Mouse (Mus musculus) liver, embryonic 14.5 days (tissue): ENCODE measurements at regions not wholly inside any gene's neighbourhood (a gene's known extent, or its start where the extent isn't known, plus 50 kb on each side); places are given as distances from the start of the nearest gene placed in this dataset.

ENCODE experiments used
- CTCF ChIP-seq: IDR thresholded peaks from 2 replicates; pipeline ENCODE4 v1.5.1; 2016; ENCODE audit warnings: antibody characterized with exemption, low read depth, control low read depth
- EP300 ChIP-seq: IDR thresholded peaks from 2 replicates; pipeline ENCODE4 v1.6.1; 2016; ENCODE audit warnings: antibody characterized with exemption, low read depth

- no peak for TF ChIP-seq CTCF
- no peak for TF ChIP-seq EP300
These were observed 343.3 kb upstream of the Smarca2 start for GRCm38 (mm10) chr19:26261530-26261929.
